Mouse (Mus musculus): ENCODE results near the gene Tspan2.

Gene Tspan2

GRCm38 (mm10) chr3:102773018-102773417, 38.7 kb downstream of the Tspan2 start:
- no peak for DNase-seq (ENCODE audit: low spot score in 2 of 2)

DNA sequence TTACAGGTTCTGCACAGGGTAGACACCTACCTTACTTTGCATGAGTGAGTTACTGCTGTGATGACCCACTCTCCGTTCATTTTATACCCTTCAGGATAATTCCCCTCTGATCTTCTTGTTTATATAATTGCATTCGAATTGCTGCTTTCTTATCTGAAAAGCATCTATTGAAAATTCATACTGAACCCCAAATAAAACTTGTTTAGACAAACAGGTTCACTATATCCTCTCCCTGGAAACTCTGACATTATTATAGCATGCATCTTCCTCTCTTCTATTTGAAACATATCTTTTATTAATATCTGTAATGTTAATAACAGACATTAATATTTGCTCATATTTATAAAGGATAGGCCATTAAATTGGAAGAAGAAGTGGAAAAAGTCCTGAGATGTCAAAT, 48.3 kb downstream of the Tspan2 start, which contains the start of gene Tshb:
Tshb (minus strand) TSS at position 101 of the 400 bp plus-strand sequence.
- no peak for DNase-seq (ENCODE audit: low spot score in 2 of 2)

- DNase-seq (ENCODE audit: low spot score in 2 of 2): no peak
Observed at GRCm38 (mm10) chr3:102787369-102787768, 53.0 kb downstream of the Tspan2 start.

GRCm38 (mm10) chr3:102803937-102804336, 69.6 kb downstream of the Tspan2 start:
- DNase-seq (ENCODE audit: low spot score in 2 of 2): peak; percentile 68 to 72

- no peak for DNase-seq (ENCODE audit: low spot score in 2 of 2)
Observed at GRCm38 (mm10) chr3:102842386-102842785, 108.1 kb downstream of the Tspan2 start.

GRCm38 (mm10) chr3:102848661-102849060, 114.3 kb downstream of the Tspan2 start:
- DNase-seq (ENCODE audit: low spot score in 2 of 2): no peak
